Mouse (Mus musculus) neural tube, embryonic 13.5 days (tissue): ENCODE data around the gene Dock8. TPM values are rescaled to one million over a fixed set of nuclear protein-coding genes. Genes with fewer than 3 reads are reported as not detected.

ENCODE experiments used
- ATAC-seq: fragments of 200-750 bp; cut with Nextera tagmentation; 2 replicates; pipeline ENCODE4 v1.8.0; 2017; ENCODE audit warnings: low read depth, mild to moderate bottlenecking, moderate TSS enrichment, moderate library complexity
- H3K27ac ChIP-seq: fragments of 300-500 bp; sonication (generic); replicated peaks from 2 replicates; pipeline ENCODE4 v1.5.1; 2015; ENCODE audit warnings: moderate library complexity, mild to moderate bottlenecking, inconsistent platforms
- H3K27me3 ChIP-seq: fragments of 300-500 bp; sonication (generic); 2 replicates; pipeline ENCODE4 v1.6.1; 2015; ENCODE audit warnings: mild to moderate bottlenecking, inconsistent platforms
- H3K36me3 ChIP-seq: fragments of 300-500 bp; sonication (generic); 2 replicates; pipeline ENCODE4 v1.6.1; 2015; ENCODE audit warnings: mild to moderate bottlenecking, inconsistent platforms
- H3K4me1 ChIP-seq: fragments of 300-500 bp; sonication (generic); replicated peaks from 2 replicates; pipeline ENCODE4 v1.6.1; 2015; ENCODE audit warnings: inconsistent platforms
- H3K4me2 ChIP-seq: fragments of 300-500 bp; sonication (generic); 2 replicates; pipeline ENCODE4 v1.6.1; 2015; ENCODE audit warnings: inconsistent platforms, mild to moderate bottlenecking, moderate library complexity
- H3K4me3 ChIP-seq: fragments of 300-500 bp; sonication (generic); 2 replicates; pipeline ENCODE4 v1.5.1; 2015; ENCODE audit warnings: mild to moderate bottlenecking, inconsistent platforms
- H3K9ac ChIP-seq: fragments of 300-500 bp; sonication (generic); 2 replicates; pipeline ENCODE4 v1.6.1; 2015; ENCODE audit warnings: moderate library complexity, mild to moderate bottlenecking, inconsistent platforms
- H3K9me3 ChIP-seq: fragments of 300-500 bp; sonication (generic); 2 replicates; pipeline ENCODE4 v1.6.1; 2016; ENCODE audit warnings: inconsistent platforms
- WGBS: fragments of 180-500 bp; shearing (Covaris S2); methylation state at CpG from one replicate; pipeline ENCODE4 v1.1.7; 2015; 5-methylcytosine and 5-hydroxymethylcytosine counted together
- polyA plus RNA-seq: library from polyadenylated mRNA; unstranded; fragments of >200 nt; fragmentation: Nextera tagmentation; extraction: Ambion mirVana; gene quantifications from 2 replicates; pipeline ENCODE4 v1.2.1, GENCODE M21; 2015

Dock8 gene
- polyA plus RNA-seq, 1 experiment from 2014 or later: 1.5 TPM

DNA sequence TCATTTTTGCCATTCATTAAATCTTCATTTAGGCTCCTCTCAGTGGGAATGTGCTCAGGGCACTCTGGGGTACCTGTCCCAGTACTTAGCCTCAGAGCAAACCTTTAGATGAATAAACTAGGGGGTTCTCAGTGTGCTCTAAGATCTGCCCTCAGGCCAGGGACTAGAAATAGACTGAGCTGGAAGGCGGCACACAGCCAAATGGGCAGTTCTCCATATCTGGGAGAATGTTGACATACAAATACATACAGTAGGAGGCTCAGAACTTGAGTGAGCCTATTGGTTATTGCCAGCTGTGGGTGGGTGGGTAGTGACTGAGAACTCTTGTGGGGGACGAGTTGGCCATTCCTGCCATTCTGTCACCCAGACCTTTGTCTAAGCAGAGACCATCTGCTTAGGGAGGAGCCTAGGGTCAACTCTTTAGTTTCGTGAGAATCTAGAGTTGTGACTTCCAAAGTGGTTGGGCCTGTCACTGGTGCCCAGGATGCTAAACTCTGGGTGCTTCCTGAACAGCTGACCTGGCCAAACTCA, 252.3 kb downstream of the Dock8 start:
- ATAC-seq: no peak
- Histone ChIP-seq H3K4me3 (no peak overlapping the region), H3K36me3 (no peaks in the 10 kb centered on the region), H3K9me3 (no peaks in the 10 kb centered on the region), H3K9ac (no peak overlapping the region), H3K27ac (no peak overlapping the region), H3K4me1 (peaks cover 13% of the 10 kb centered on the region), H3K27me3 (no peaks in the 10 kb centered on the region), H3K4me2 (no peak overlapping the region)
- WGBS: 85% methylated on average over 3 of the region's 3 CpGs

Other genes starting within 250 kb of the Dock8 start
- gene Pgm5, start 137.7 kb upstream of the Dock8 start, polyA plus RNA-seq: 0.66 and 1.6 TPM in 2 replicates
- gene Gm10053, start 123.8 kb upstream of the Dock8 start, polyA plus RNA-seq: 278 and 307 TPM in 2 replicates
- not detected in 2 replicates for gene Foxd4, start 98.3 kb upstream of the Dock8 start, polyA plus RNA-seq
- gene Cbwd1, start 37.9 kb upstream of the Dock8 start, polyA plus RNA-seq: 16.6 and 19.9 TPM in 2 replicates
- gene Kank1, start 237.4 kb downstream of the Dock8 start, polyA plus RNA-seq: 10.3 and 13.0 TPM in 2 replicates